Mouse (Mus musculus) kidney, adult 11 months (tissue): ENCODE measurements around the gene Cap1.

Experiments used
- DNase-seq: peaks from one replicate; pipeline ENCODE4 v3.0.0; 2022

The Cap1 gene

DNA sequence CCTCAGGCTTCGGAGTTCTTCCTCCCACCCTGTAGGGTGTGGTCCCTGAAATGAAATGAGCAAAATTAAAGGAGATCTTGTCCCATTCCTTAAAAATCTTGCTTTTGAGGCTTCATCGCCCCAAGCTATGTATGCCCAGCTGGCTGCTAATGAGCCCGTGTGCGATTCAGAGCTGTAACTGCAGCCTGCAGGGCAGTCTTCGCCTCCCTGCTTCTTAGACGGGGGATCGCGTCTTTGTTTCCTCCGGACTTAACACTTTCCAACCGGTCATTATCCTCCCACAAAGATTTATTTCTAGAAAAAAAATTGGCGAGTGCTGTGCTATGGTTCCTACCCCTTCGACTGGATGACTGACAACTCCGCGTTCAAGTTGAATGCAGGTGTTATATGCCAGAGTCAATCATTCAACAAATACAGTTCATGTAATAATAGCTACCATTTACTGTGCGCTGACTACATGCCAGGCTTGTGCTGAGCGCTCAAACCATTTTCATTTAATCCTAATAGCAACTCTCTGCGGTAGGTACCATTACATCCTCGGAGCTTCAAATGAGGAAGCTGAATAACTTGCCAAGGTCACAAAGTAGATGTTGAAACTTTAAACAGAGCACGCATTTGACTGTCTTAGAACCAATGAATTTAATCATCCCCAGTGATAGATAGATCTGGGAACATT is 861 bp upstream of the Cap1 start:
- DNase-seq: no peak

DNA sequence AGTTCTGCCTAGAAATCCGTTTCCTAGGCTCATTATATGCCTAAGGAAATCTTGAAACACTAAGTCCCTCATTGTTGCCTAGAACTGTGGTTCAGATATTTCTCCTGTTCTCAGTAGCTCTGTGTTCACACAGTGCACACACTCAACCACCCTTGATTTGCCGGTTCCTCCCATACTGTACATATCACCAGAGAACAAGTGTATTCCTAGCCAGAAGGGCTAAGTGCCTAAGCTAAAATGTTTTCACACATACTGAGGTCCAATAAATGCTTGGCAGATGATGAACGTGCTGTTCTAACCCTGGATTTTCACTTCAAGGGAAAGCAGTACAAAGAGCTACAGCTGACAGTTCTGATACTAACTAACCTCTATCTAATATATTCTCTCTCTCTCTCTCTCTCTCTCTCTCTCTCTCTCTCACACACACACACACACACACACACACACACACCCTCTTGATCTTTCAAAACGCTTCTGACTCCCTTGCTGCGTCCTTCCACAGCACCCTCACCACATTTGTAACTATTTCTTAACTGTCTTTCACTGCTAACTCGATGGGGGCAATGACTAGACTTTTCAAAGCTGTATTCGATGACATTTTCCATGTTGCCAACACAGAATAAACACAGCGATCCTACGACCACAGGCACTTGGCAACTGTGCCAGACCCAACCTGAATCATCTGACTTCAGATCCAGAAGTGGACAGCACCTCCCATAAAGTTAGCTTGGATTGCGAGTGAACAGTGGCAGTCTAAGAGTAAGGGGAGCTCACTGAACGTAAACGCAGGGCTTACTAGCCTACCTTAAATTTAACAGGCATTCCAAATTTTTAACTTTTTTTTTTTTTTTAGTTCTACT is 1.1 kb downstream of the Cap1 start:
- DNase-seq: peak; percentile 35

DNA sequence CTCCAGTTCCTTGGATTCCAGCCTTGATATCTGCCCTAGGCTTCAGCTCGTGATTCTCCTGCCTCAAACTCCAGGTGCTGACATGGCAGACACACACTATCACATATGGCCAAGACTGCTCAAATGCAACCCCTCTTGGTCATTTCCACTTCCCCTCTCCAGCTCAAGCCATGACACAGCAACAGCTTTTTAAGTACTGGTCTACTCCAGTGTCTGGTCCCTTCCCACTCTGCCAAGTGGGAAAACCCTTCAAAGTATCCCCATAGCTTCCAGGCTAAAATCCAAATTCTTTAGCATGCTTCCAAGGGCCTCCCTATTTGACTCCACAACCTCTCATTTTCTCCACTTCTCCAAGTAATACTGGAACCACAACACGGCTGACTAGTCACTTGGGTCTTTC is 1.8 kb downstream of the Cap1 start:
- DNase-seq: no peak

DNA sequence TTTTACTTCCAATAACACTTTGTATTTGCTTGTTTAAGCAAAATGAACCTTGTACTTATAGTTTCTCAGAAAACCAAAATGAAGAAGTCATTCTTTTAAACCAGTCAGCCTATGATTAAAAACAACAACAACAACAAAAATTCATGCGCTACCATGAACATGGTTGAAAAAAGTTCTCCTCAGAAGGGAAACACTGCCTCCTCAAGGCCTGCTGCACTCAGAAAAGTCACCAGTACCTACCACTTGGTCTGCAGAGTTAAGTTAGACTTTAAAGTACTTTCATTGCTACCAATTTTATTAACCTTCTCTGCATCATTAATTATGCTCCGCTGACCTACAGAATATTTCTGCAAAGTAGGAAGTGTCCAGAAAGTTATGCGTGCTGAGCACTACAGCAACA is 2.6 kb downstream of the Cap1 start:
- no peak for DNase-seq

DNA sequence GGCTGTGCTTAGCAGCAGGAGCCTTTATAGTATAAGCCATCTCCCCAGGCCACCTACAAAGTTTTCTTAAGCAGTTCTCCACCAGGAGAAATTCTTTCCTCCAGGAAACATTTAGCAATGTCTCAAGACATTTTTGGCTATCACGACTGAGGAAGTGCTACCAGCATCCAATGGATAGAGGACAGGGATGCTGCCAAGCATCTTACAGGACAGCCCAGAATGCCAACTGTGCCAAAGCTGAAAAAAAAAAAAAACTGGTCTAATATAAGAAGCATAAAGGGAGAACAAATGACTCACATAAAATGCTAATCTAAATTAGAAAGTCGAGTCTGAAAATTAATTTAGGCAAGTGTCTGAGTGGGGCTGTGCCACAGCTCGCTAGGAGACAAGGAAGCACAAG is 3.3 kb downstream of the Cap1 start:
- no peak for DNase-seq

DNA sequence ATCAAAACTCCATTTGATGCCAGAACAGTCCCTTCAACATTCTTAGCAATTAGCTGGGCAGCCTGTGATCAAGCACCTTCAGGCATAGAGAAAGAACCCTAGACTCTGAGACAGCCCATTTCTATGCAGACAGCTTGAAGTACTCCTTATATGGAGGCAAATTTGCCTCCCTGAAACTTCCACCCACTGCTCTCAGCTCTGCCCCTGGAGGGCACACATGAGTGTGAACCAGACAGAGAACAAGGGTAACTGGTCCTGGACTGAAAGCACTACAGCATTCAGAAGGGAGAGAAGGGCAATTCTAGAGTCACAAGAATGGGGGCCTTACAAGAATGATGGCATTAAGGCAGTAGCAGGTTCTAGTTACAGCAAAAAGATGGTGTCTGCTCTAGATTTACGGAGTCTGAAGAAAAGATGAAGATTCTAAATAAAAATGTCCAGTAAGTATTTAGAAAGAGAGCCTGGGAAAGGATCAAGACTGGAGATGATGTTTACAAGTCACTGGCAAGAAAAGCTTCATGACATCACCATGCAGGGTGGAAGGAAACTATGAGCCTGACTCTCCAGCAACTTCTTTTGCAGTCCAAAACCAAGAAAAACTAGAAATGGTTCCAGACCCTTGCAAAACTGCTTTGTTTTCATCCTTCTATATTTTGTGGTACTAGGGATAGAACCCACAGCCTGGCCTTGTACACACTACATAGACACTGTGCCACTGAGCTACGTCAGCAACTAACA is 7.4 kb downstream of the Cap1 start:
- DNase-seq: no peak

DNA sequence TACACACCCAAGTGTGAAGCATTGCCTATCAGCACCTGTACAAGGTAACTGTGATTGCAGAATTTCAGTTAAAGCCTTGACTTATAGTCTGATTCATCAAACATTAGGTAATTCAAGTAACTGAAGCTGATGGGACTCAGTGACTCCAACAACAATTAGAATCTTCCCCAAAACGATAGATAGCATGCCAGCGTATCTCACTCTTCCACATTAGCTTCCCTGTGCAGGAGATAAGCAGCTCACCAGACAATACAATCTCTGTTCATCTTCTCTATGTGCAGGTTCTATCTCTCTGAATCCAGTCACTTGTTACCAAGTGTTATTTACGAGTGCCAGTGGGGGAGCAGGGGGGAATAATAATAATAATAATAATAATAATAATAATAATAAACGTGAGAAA is 12.3 kb downstream of the Cap1 start:
- no peak for DNase-seq

DNA sequence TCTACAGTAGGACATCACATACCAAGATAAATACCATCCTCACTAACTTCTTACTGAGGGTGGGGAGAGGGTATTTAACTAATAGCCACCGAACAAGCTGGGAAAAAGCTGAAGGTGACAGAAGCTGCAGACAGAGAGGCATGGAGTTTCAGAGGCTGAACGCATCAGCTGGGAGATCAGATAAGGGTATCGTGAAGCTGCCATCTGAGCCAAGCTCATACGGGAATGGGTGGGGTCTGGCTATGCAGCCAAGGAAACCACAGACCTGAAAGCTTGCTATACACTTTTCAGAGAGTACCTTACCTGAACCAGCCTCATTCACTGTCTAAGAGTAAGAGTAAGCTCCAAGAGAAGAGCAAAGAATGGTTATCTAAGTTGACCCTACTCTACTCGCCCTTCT is 12.9 kb downstream of the Cap1 start:
- no peak for DNase-seq

DNA sequence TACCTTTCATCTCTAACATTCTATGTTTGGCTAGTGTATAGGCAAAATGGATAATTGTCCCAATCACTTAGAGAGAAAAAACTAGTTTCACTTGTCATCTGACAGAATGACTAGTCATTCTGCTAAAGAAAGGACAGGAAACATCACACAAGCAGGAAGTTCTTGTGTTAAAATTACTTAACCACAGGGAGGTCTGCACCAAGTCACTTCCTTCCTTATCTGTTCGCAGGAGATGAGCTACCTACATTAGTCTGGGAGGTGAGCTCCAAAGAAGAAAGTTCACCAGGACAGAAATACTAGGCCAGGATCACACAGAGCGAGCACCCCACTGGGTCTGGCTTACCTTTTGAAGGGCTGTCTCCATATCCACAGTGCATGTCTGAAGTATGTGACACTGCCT is 13.9 kb downstream of the Cap1 start:
- DNase-seq: no peak

DNA sequence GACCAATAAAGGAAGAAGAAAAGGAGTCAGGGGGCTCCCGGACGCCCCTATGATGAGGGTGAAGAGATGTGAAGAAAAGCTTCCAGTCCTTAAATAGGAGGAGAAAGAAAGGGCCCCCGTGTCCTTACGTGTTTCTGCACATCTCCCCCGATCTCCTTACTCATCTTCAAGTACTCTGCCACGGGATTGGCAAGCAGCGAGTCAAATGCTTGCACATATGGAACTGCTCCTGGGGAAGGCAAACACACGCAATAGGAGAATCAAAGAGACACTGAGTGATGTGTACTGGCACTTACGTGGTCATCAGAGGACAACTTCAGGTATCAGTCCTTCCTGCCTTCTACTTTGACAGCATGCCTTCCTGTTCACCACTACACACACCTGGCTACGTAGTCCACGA is 14.6 kb downstream of the Cap1 start:
- DNase-seq: no peak

DNA sequence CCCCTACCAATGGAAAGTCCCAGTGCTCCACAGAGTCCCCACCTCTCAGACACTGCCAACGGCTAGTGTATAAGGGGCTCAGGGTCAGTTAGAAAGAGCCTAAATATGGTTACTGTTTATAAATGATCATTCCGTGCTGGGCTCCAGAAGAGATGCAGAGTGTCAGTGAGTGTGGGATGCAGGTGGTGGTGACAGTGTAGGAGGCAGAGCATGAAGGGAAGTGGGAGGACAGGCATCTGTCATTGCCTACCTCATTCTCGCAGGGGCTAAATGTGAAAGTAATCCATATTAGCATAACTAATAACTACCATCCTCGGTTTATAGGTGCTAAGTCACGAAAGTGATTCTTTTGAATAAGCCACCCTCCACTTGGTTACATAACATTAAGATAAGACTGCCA is 15.1 kb downstream of the Cap1 start:
- no peak for DNase-seq

DNA sequence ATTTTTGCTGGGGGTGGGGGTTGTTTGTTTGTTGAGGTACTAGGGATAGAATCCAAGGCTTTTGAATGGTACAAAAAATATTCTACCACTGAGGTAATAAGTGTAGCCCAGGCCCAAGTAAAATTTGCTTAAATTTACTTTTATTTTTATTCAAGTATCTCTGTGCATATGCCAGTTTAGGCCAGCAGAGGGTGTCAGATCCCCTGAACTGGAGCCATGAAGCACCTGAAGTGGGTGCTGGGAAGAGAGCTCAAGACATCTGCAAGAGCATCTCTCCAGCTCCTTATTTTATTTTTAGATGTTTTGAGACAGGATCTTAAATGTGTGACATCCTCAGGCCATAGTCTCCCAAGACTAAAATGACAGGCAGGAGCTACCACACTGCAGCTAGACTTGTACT is 15.8 kb downstream of the Cap1 start:
- DNase-seq: no peak

DNA sequence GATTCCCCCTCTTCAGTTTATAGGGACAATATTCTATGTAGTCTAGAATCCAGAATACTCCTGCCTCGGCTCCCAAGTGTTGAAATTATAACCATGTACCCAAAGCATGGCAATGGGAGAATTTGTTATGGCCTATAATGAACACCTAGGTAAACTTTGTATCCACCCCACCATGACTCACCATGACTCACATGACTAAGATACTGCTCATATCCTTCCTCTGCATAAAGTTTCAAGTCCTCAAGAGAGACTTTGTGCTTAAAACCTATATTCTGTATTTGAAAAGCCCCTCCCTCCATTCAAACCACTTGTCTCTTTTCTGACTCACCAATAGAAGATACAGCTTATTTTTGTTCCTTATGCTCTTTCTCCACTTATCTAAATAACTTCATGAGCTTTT is 17.8 kb downstream of the Cap1 start:
- DNase-seq: no peak

DNA sequence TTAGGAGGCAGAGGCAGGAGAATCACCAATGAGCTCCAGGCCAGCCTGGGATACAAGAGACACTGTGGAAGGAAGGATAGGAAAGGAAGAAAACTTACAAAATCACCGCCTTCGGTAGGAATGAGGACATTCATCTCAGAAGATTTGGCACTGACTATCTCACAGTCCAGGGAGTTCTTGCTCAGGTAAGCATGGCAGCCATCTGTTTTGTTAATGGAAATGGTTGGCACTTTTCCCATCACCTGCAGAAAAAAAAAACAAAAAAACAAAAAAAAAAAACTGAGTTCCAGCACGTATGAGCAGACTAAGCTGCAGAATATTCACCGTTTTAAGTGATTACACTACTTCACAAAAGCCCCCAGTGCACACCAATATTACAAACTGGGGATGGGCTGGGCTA is 24.0 kb downstream of the Cap1 start:
- no peak for DNase-seq

DNA sequence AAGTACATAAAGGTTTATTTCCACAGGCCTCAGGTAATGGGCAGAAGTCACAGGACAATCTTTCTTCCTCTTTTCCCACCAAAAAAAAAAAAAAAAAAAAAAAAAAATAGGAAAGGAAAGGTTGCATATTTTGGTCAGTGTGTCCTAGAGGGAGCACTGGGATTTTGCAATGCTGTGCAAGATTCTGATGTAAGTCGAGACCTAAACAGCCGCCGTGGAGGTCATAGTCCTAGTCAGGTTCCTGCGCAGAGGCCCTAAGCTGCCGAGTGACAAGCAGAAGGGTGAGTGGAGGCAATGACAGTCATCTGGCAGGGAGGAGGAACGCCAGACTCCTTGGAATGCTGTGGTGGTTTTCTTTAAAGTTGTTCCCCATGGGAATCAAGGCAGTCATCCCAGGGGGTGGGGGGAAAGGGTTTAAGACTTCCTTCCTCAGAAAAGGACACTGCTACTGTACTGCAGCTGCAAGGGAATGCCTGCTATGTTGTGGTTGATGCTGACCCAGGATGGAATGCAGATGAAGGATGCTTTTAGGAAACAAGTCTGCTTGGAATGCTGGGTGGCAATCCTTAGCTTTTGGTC is 26.7 kb downstream of the Cap1 start:
- peak; percentile 26 for DNase-seq

DNA sequence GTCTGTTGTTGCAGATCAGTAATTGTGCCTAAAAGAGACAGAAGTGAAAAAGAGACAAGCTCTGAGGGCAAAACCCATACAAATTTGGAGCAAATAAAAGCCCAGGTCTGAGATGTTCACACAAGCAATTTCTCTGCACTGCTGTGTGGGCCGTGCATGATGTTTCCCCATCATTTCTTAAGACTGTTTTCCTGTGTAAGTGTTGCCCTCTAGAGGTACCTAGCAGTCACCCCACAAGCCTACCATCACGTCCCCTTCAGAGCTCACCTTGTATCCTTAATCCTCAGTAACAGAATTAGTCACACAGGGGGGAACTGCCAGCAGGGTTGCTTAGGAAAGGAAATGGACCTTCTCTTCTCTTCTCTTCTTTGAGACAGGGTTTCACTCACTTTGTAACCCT is 27.9 kb downstream of the Cap1 start:
- DNase-seq: no peak

DNA sequence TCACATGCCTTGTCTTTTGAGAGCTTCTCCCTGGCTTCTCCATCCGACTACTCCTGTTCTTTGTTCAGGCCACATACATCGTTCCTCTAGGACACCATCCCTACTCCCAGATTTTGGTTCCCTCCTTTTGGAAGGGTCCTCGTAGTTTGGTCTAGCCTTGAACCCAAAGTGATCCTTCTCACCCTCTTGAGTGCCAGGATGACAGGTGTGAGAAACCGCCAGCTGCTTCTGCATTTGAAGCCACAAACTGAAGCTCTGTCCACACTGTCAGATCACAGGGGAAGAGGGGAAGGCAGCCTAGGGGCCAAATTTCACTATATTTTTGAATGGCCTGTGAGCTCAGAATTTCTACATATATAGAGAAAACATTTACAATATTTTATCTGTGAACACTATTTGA is 31.1 kb downstream of the Cap1 start:
- no peak for DNase-seq

DNA sequence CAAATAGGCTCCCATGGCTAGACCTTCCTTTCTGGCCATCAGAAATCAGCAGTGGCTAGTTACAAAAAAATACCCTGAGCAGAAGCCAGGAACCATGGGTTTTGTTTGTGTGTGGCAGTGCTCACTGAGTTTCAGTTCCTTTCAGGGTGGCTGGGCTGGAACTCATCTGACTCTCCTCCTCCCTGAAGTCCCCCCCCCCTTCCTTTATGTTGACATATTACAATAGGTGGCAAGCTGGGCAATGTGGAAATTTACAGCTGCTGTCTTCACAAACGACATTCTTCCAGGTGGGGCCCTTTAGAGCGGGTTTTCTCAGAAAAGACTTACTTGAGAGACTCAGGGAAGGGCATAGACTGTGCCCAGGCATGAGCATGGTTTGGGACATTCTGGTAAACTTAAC is 32.2 kb downstream of the Cap1 start:
- no peak for DNase-seq

DNA sequence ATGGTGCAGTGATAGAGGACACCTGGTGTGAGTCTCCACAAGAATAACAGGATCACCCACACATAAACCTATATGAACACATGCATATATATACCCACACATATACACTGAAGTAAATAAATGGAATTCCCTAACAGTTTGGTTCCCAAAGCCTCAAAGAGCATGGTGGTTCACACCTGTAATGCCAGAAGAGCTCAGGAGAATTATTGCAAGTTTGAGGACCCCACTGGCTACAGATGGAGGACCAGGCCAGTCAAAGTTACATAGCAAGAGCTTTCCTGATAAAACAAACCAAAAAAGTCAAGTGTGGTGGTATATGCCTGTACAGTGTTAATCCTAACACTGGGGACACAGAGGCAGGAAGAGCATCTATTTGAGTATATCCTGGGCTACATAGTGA is 34.3 kb downstream of the Cap1 start:
- no peak for DNase-seq

DNA sequence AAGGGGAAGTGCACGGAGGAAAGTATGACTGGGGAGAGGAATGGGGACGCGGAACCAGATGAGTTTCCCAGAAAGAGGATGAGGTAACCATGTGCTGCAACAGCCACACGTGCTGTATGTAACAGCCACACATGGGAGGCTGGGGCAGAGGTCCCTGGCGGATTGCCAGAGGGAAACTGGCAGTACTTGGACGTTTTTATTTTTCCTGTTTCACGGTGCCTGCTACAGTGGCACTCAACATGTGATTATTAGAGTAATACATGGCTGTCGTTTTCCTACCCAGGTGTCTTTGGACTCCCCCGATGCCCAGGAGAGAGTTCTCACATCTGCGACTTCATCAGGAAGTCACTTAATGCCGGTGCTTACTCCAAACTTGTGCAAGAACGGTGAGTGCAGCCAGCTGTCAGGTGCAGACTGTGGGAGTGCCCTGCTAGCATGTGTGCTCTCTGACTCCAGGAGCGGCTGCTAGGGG is 37.7 kb downstream of the Cap1 start:
- DNase-seq: no peak

DNA sequence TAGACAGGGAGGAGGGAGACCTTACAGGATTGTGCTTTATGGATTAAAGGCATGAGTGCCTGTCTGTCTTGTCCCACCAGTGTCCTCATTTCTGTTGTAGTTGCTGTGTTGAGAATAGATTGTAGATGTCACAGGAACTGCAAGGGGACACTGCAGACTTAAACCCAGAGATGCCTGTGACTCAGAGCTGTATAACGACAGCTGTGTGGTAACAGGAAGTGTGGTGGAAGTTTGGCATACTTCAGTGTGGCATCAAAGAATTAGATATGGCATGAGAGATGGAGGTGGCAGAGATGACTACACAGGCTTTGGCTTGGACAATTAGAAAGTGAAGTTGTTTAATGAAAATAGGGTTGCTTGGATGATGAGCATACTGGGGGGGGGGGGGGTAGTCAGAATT is 47.4 kb downstream of the Cap1 start:
- DNase-seq: no peak

DNA sequence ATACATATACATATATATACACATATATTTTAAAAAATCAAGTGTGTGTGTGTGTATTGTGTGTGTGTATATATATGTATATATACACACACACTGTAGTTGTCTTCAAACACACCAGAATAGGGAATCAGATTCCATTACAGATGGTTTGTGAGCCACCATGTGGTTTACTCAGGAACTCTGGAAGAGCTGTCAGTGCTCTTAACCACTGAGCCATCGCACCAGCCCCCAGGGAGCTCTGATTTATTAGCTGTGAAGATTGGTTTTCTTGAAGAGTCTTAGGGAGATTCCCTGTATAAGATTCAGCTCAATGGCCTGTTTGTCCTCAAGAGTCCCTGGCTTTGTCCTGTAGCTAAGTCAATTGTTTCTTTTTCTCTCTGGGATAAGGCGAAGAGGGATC is 47.9 kb downstream of the Cap1 start:
- no peak for DNase-seq

DNA sequence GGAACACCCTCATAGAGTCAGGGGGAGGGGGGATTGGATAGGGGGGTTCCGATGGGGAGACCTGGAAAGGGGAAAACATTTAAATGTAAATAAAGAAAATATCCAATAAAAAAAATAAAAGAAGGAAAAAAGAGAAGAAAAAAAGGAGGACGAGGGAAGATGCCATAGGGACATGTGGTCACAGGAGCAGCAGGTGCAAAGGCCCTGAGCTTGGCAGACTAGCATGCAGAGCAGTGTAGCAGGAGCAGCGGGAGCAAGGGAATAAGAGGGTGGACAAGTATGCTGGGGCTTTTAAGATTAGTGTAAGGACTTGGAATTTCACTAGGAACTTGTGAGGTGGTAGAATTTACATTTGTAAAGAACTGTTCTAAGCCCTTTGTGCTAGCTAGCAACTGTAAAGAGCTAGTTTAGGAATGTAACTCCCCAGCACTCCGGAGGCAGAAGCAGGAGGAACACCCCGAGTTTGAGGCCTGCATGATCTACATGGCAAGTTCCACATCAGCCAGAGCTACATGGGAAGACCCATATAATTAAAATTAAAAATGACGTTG is 48.6 kb downstream of the Cap1 start:
- DNase-seq: no peak
